Mouse (Mus musculus) spleen, adult 2 months (tissue): ENCODE data around the gene Vwa8.

Experiments used
- CTCF ChIP-seq: fragments of 200-500 bp; IDR thresholded peaks from 2 replicates; pipeline ENCODE4 v1.5.1; 2011; ENCODE audit warnings: mild to moderate bottlenecking, inconsistent platforms; ENCODE audit not compliant: insufficient read depth, insufficient read length, insufficient replicate concordance; ENCODE audit errors: extremely low read depth
- POLR2A ChIP-seq: fragments of 200-500 bp; IDR thresholded peaks from 2 replicates; pipeline ENCODE4 v1.6.1; 2011; ENCODE audit warnings: low read depth, low read length, inconsistent platforms

GRCm38 (mm10) chr14:79153896-79154295 is 305.0 kb downstream of the Vwa8 start:
- TF ChIP-seq POLR2A (no peak), CTCF (no peak)
